Mouse (Mus musculus) myocyte (in vitro differentiated cells): ENCODE measurements around the gene Trp73.

Experiments
- MYOD1 ChIP-seq, 3 experiments: IDR thresholded peaks; one replicate each; pipeline ENCODE4 v1.6.1; 2011; ENCODE audit warnings: control low read depth in 2 of 3, low read depth in 2 of 3, mild to moderate bottlenecking in 2 of 3, moderate library complexity in 1 of 3; ENCODE audit not compliant: insufficient read length in 2 of 3, control insufficient read depth in 1 of 3
- MYOG ChIP-seq, 3 experiments: IDR thresholded peaks; one replicate each; pipeline ENCODE4 v1.6.1; 2011; ENCODE audit warnings: control low read depth in 2 of 3, low read depth in 2 of 3, mild to moderate bottlenecking in 2 of 3; ENCODE audit not compliant: insufficient read length in 2 of 3, control insufficient read depth in 1 of 3, insufficient read depth in 1 of 3
- POLR2A ChIP-seq: IDR thresholded peaks from one replicate; pipeline ENCODE4 v1.6.1; 2011; ENCODE audit warnings: low read depth, mild to moderate bottlenecking, control low read depth, moderate library complexity; ENCODE audit not compliant: insufficient read length
- POLR2AphosphoS2 ChIP-seq: IDR thresholded peaks from one replicate; pipeline ENCODE4 v1.6.1; 2011; ENCODE audit warnings: low read depth, control low read depth; ENCODE audit not compliant: insufficient read length
- TCF12 ChIP-seq: IDR thresholded peaks from one replicate; pipeline ENCODE4 v1.6.1; 2011; ENCODE audit warnings: mild to moderate bottlenecking, control low read depth; ENCODE audit not compliant: poor library complexity, insufficient read depth, severe bottlenecking
- USF1 ChIP-seq: IDR thresholded peaks from one replicate; pipeline ENCODE4 v1.6.1; 2011; ENCODE audit warnings: low read depth, mild to moderate bottlenecking, control low read depth, moderate library complexity

DNA sequence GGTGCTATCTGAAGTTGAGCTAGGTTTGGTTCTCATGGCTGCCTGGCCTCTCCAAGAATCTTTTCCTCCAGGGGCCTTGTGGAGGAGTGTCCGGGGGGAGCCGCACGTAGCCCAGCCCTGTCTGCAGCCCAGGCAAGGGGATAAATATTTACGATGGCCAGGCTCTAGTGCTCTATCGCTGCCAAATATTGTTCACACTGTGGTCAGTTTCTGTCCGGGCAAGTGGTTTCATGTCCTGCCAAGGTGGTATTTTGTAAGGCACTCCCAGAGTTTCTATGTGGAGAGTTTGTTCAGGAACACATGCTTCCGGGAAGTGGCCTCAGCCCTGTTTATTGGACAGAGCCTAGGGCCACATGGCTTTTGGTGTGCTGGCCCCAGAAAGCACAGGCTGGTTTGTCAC is 41.0 kb upstream of the Trp73 start:
- TF ChIP-seq POLR2A = no peak
- no peak for TF ChIP-seq USF1
- TF ChIP-seq TCF12 = no peak
- no peak for TF ChIP-seq POLR2AphosphoS2
- TF ChIP-seq MYOG (IDR thresholded peaks at IDR 0.05; ENCODE audit: control insufficient read depth in 1 of 3, insufficient read depth in 1 of 3, insufficient read length in 2 of 3, low read depth in 2 of 3) = no peak
- TF ChIP-seq MYOD1 (IDR thresholded peaks at IDR 0.05; ENCODE audit: control insufficient read depth in 1 of 3, insufficient read length in 2 of 3, low read depth in 2 of 3) = no peak
